Mouse (Mus musculus) spleen, adult 18-20 months (tissue): Measurements from ENCODE around the gene Zfp616.

Source experiments
- DNase-seq, 2 experiments: peaks; one replicate each; pipeline ENCODE4 v3.0.0; 2022; ENCODE audit warnings: mixed read lengths in 2 of 2

The Zfp616 gene

GRCm38 (mm10) chr11:74069655-74070054 is at the start of gene Zfp616:
Gene Zfp616 (plus strand): TSS chr11:74069955.
- DNase-seq, result no peak

- no peak for DNase-seq
These were observed 18.4 kb upstream of the Zfp616 start for GRCm38 (mm10) chr11:74051347-74051746.

GRCm38 (mm10) chr11:74056451-74056850 is 13.3 kb upstream of the Zfp616 start, which contains the start of the genes Olfr139 and Olfr399:
Gene Olfr139 (minus strand): TSS chr11:74056551.
Gene Olfr399 (minus strand): TSS chr11:74056615.
- DNase-seq, result no peak

- no peak for DNase-seq
These were observed 31.0 kb downstream of the Zfp616 start for GRCm38 (mm10) chr11:74100724-74101123.

GRCm38 (mm10) chr11:74101507-74101906 is 31.8 kb downstream of the Zfp616 start:
- no peak for DNase-seq

GRCm38 (mm10) chr11:74105066-74105465 is 35.3 kb downstream of the Zfp616 start:
- DNase-seq, result no peak

GRCm38 (mm10) chr11:74113412-74113811 is 43.7 kb downstream of the Zfp616 start, which contains the start of gene Olfr401:
Gene Olfr401 (plus strand): TSS chr11:74113712.
- no peak for DNase-seq
